Mouse (Mus musculus): ENCODE results near the gene Cxcl1. TPM values are rescaled to one million over a fixed set of nuclear protein-coding genes. Genes with fewer than 3 reads are reported as not detected.

The Cxcl1 gene
- polyA plus RNA-seq, 1 experiment: 0.36 TPM

DNA sequence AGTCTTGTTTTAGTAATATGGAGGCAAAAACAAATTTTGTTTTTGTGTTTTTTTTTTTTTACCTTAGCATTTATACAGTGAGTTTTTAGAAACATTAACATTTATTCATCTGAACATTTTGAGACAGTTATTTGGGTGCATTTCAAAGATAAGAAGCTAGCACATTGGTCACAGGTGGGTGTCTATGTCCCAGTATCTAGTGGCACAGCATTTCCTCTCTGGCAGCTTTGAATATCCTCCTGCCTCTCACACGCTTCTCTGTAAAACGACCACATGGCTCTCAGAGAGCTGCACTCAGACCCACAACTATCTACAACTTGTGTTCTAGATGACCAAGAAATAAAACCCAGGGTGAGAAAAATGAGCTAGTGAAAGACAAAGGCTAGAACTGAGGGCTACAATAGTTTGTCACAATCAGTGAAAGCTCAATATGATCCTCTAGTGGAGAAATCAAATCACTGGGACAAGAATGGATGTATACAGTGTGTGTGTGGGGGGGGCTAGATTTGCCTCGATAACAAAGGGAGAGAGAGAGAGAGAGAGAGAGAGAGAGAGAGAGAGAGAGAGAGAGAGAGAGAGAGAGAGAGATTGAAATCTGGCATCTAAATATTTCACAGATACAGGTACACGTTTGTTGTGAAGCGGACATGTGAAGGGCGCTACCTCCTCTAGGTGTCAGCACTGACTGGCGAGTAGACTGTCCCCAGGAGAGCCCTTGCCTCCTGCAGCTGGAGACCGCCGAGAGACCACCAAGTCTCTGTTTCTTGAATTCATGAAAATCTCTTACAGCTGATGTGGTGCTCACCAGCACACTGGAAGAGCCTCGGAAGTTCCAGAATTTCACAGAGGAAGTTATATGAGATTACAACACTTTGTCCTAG, 11.6 kb downstream of the Cxcl1 start:
- Histone ChIP-seq H3K4me1 (ENCODE audit: control insufficient read depth, insufficient read depth, low read length) (peaks cover 3% of the 10 kb centered on the region), H3K4me3 (ENCODE audit: control insufficient read depth, low read depth, low read length) (no peak overlapping the region), H3K27ac (ENCODE audit: control insufficient read depth, insufficient read depth, low read depth, low read length) (no peak overlapping the region), H3K27me3 (ENCODE audit: control insufficient read depth, insufficient read depth, low read length) (no peaks in the 10 kb centered on the region), H3K36me3 (ENCODE audit: control insufficient read depth, insufficient read depth, low read length) (no peaks in the 10 kb centered on the region)
- no peak for TF ChIP-seq POLR2A (IDR thresholded peaks at IDR 0.05; ENCODE audit: control insufficient read depth, low read depth, low read length)
- TF ChIP-seq CTCF (IDR thresholded peaks at IDR 0.05; ENCODE audit: control insufficient read depth, insufficient read depth, insufficient replicate concordance, low read depth, low read length): no peak

DNA sequence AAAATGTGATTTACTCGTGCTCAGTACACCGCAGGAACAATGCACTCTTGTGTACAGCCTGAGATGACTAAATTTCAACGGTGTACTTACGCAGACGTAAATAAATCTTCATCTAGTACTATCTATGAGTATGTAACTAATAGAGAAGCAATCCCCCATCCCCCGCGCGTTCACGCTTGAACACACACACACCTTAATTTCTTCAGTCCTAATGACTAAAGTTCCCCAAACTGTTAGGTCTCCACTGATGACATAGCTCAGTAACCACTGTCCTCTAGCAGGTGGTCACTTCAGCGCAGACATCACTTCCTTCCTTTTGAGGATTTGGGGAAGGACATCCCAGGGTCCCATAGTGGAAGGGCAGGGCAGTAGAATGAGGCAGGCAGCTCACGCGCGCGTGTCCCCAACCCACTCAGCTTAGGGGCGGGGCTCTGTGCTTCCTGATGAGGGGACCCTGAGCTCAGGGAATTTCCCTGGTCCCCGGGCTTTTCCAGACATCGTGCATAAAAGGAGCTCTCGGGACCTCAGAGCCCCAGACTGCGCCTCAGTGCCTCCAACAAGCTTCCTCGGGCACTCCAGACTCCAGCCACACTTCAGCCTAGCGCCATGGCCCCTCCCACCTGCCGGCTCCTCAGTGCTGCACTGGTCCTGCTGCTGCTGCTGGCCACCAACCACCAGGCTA, 12.4 kb downstream of the Cxcl1 start, which contains the start of gene Cxcl2:
Cxcl2 (plus strand) TSS at position 533 of the 682 bp plus-strand sequence.
- Histone ChIP-seq H3K4me3 (ENCODE audit: control insufficient read depth, low read depth, low read length) (no peak within 1 kb of the TSS; the same call in 1 of the 2 replicates), H3K27me3 (ENCODE audit: control insufficient read depth, insufficient read depth, low read length) (no peaks in the 10 kb centered on the region), H3K4me1 (ENCODE audit: control insufficient read depth, insufficient read depth, low read length) (peaks cover 3% of the 10 kb centered on the region), H3K36me3 (ENCODE audit: control insufficient read depth, insufficient read depth, low read length) (no peaks in the 10 kb centered on the region), H3K27ac (ENCODE audit: control insufficient read depth, insufficient read depth, low read depth, low read length) (no peak within 1 kb of the TSS)
- no peak for TF ChIP-seq CTCF (IDR thresholded peaks at IDR 0.05; ENCODE audit: control insufficient read depth, insufficient read depth, insufficient replicate concordance, low read depth, low read length)
- TF ChIP-seq POLR2A (IDR thresholded peaks at IDR 0.05; ENCODE audit: control insufficient read depth, low read depth, low read length): no peak

DNA sequence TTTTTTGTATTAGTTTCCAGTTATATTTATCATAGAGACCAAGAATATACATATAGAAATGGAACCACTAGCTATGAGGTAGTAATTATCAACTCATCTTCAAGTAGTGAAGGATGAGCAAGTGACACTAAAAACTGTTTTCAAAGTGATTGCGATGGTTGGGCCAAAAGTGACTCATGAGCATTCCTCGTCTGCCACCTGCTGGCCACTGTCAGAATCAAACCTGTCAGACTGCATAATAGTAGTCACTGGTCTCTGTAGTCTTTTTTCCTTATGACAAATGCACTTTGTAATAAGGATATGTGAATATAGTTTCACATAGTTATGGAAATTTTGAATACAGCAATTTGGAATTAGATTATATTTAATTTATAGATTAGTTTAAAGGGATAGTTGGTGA, 17.9 kb downstream of the Cxcl1 start:
- no peak for TF ChIP-seq POLR2A (IDR thresholded peaks at IDR 0.05; ENCODE audit: control insufficient read depth, low read depth, low read length)
- peak; percentile 34; the same call in 1 of the 2 replicates for TF ChIP-seq CTCF (IDR thresholded peaks at IDR 0.05; ENCODE audit: control insufficient read depth, insufficient read depth, insufficient replicate concordance, low read depth, low read length)
- H3K4me3 ChIP-seq (ENCODE audit: control insufficient read depth, low read depth, low read length): no peak overlapping the region
- H3K4me1 ChIP-seq (ENCODE audit: control insufficient read depth, insufficient read depth, low read length): no peaks in the 10 kb centered on the region; the same call in 1 of the 2 replicates
- H3K27me3 ChIP-seq (ENCODE audit: control insufficient read depth, insufficient read depth, low read length): no peaks in the 10 kb centered on the region
- no peaks in the 10 kb centered on the region for H3K36me3 ChIP-seq (ENCODE audit: control insufficient read depth, insufficient read depth, low read length)
- no peak overlapping the region for H3K27ac ChIP-seq (ENCODE audit: control insufficient read depth, insufficient read depth, low read depth, low read length)

- Histone ChIP-seq H3K4me3 (ENCODE audit: control insufficient read depth, low read depth, low read length) (no peak overlapping the region), H3K36me3 (ENCODE audit: control insufficient read depth, insufficient read depth, low read length) (no peaks in the 10 kb centered on the region), H3K27ac (ENCODE audit: control insufficient read depth, insufficient read depth, low read depth, low read length) (no peak overlapping the region), H3K27me3 (ENCODE audit: control insufficient read depth, insufficient read depth, low read length) (no peaks in the 10 kb centered on the region), H3K4me1 (ENCODE audit: control insufficient read depth, insufficient read depth, low read length) (no peaks in the 10 kb centered on the region)
- TF ChIP-seq CTCF (IDR thresholded peaks at IDR 0.05; ENCODE audit: control insufficient read depth, insufficient read depth, insufficient replicate concordance, low read depth, low read length): no peak
- no peak for TF ChIP-seq POLR2A (IDR thresholded peaks at IDR 0.05; ENCODE audit: control insufficient read depth, low read depth, low read length)
Measured at GRCm38 (mm10) chr5:90919495-90919894, 28.5 kb downstream of the Cxcl1 start.

- no peaks in the 10 kb centered on the region for H3K4me1 ChIP-seq (ENCODE audit: control insufficient read depth, insufficient read depth, low read length)
- H3K27me3 ChIP-seq (ENCODE audit: control insufficient read depth, insufficient read depth, low read length): no peaks in the 10 kb centered on the region
- H3K4me3 ChIP-seq (ENCODE audit: control insufficient read depth, low read depth, low read length): no peak overlapping the region
- no peaks in the 10 kb centered on the region for H3K36me3 ChIP-seq (ENCODE audit: control insufficient read depth, insufficient read depth, low read length)
- TF ChIP-seq POLR2A (IDR thresholded peaks at IDR 0.05; ENCODE audit: control insufficient read depth, low read depth, low read length) (no peak), CTCF (IDR thresholded peaks at IDR 0.05; ENCODE audit: control insufficient read depth, insufficient read depth, insufficient replicate concordance, low read depth, low read length) (no peak)
- no peak overlapping the region for H3K27ac ChIP-seq (ENCODE audit: control insufficient read depth, insufficient read depth, low read depth, low read length)
Measured at GRCm38 (mm10) chr5:90922958-90923357, 31.9 kb downstream of the Cxcl1 start.

GRCm38 (mm10) chr5:90930546-90930945, 39.5 kb downstream of the Cxcl1 start:
- no peaks in the 10 kb centered on the region for H3K27me3 ChIP-seq (ENCODE audit: control insufficient read depth, insufficient read depth, low read length)
- no peaks in the 10 kb centered on the region for H3K36me3 ChIP-seq (ENCODE audit: control insufficient read depth, insufficient read depth, low read length)
- TF ChIP-seq POLR2A (IDR thresholded peaks at IDR 0.05; ENCODE audit: control insufficient read depth, low read depth, low read length): no peak
- no peak for TF ChIP-seq CTCF (IDR thresholded peaks at IDR 0.05; ENCODE audit: control insufficient read depth, insufficient read depth, insufficient replicate concordance, low read depth, low read length)
- peaks cover 4% of the 10 kb centered on the region for H3K4me1 ChIP-seq (ENCODE audit: control insufficient read depth, insufficient read depth, low read length)
- peak overlapping the region; percentile 90 for H3K4me3 ChIP-seq (ENCODE audit: control insufficient read depth, low read depth, low read length)
- H3K27ac ChIP-seq (ENCODE audit: control insufficient read depth, insufficient read depth, low read depth, low read length): peak overlapping the region; percentile 51; the same call in 1 of the 2 replicates

Measured in testis, adult 2 months (tissue).